Mouse (Mus musculus) left cerebral cortex, adult 2 months (tissue): ENCODE data around the gene Ldb2. TPM values are rescaled to one million over a fixed set of nuclear protein-coding genes. Genes with fewer than 3 reads are reported as not detected.

Experiments
- DNase-seq, 2 experiments: peaks; one replicate each; pipeline ENCODE4 v3.0.0; 2021 to 2022; ENCODE audit warnings: low spot score in 2 of 2, mixed read lengths in 1 of 2; ENCODE audit errors: extremely low spot score in 1 of 2
- H3K27ac ChIP-seq: fragments of 200-600 bp; 2 replicates; pipeline ENCODE4 v1.8.1; 2022
- H3K4me3 ChIP-seq: fragments of 200-600 bp; 2 replicates; pipeline ENCODE4 v1.8.1; 2022
- CTCF ChIP-seq: fragments of 200-600 bp; IDR thresholded peaks from 2 replicates; pipeline ENCODE4 v1.8.1; 2022; ENCODE audit warnings: antibody characterized with exemption, mild to moderate bottlenecking, moderate library complexity
- intact Hi-C: fragments of 180-260 bp; cut with DNase I; formaldehyde crosslinking; loops from one replicate; pipeline ENCODE4 v1.15.1; 2025
- total RNA-seq, 2 experiments: library from RNA; stranded (reverse); gene quantifications; 2 replicates each; pipeline ENCODE4 v1.2.3; 2021

Gene Ldb2
- total RNA-seq, 2 experiments from 2014 or later, result 52.5 to 60.4 TPM

GRCm38 (mm10) chr5:44759178-44759577 lies 40.3 kb downstream of the Ldb2 start:
- Histone ChIP-seq H3K27ac (no peak overlapping the region; the same call in 1 of the 2 replicates), H3K4me3 (no peak overlapping the region)
- intact Hi-C loops, result no loop called here
- TF ChIP-seq CTCF, result no peak
- DNase-seq, result no peak

- TF ChIP-seq CTCF, result no peak; the same call in 1 of the 2 replicates
- no peak for DNase-seq
- no peak overlapping the region for H3K4me3 ChIP-seq
- H3K27ac ChIP-seq, result no peak overlapping the region
- intact Hi-C loops, result no loop called here
These were observed 45.1 kb downstream of the Ldb2 start for GRCm38 (mm10) chr5:44754156-44754910.

GRCm38 (mm10) chr5:44745706-44746105 lies 53.8 kb downstream of the Ldb2 start:
- no peak for TF ChIP-seq CTCF
- intact Hi-C loops, result no loop called here
- no peak for DNase-seq
- Histone ChIP-seq H3K4me3 (no peak overlapping the region), H3K27ac (no peak overlapping the region)

- TF ChIP-seq CTCF, result no peak
- DNase-seq, result no peak
- H3K27ac ChIP-seq, result no peak overlapping the region
- no peak overlapping the region for H3K4me3 ChIP-seq
- intact Hi-C loops, result loop anchor here (10.0 kb wide), 1 partner anchor 138 kb away; no protein-coding TSS in a partner anchor
These were observed 63.1 kb downstream of the Ldb2 start for GRCm38 (mm10) chr5:44736366-44736765.

- H3K27ac ChIP-seq, result peak overlapping the region; percentile 48; the same call in 1 of the 2 replicates
- peak in 1 of 2 experiments; percentile 37 for DNase-seq
- TF ChIP-seq CTCF, result no peak
- no peak overlapping the region for H3K4me3 ChIP-seq
- intact Hi-C loops, result loop anchor here (10.0 kb wide), 1 partner anchor 141 kb away; no protein-coding TSS in a partner anchor
These were observed 65.3 kb downstream of the Ldb2 start for GRCm38 (mm10) chr5:44734131-44734723.

GRCm38 (mm10) chr5:44729646-44730310 lies 69.7 kb downstream of the Ldb2 start:
- Histone ChIP-seq H3K27ac (no peak overlapping the region), H3K4me3 (no peak overlapping the region)
- intact Hi-C loops, result loop anchor here (10.0 kb wide), 2 partner anchors 145 to 545 kb away; no protein-coding TSS in a partner anchor
- no peak for TF ChIP-seq CTCF
- no peak for DNase-seq

- TF ChIP-seq CTCF, result no peak
- intact Hi-C loops, result loop anchor here (10.0 kb wide), 1 partner anchor 547 kb away; no protein-coding TSS in a partner anchor
- Histone ChIP-seq H3K4me3 (no peak overlapping the region), H3K27ac (peak overlapping the region; percentile 6)
- DNase-seq, result no peak
These were observed 71.5 kb downstream of the Ldb2 start for GRCm38 (mm10) chr5:44727995-44728394.

- DNase-seq, result peak in 1 of 2 experiments; percentile 25
- no peak for TF ChIP-seq CTCF
- Histone ChIP-seq H3K27ac (peak overlapping the region; percentile 51), H3K4me3 (no peak overlapping the region)
- intact Hi-C loops, result loop anchor here (10.0 kb wide), 1 partner anchor 548 kb away; no protein-coding TSS in a partner anchor
These were observed 72.7 kb downstream of the Ldb2 start for GRCm38 (mm10) chr5:44726546-44727476.

GRCm38 (mm10) chr5:44725501-44725900 lies 74.0 kb downstream of the Ldb2 start:
- intact Hi-C loops, result loop anchor here (10.0 kb wide), 1 partner anchor 549 kb away; no protein-coding TSS in a partner anchor
- H3K27ac ChIP-seq, result no peak overlapping the region
- no peak overlapping the region for H3K4me3 ChIP-seq
- no peak for TF ChIP-seq CTCF
- no peak for DNase-seq

GRCm38 (mm10) chr5:44719872-44720271 lies 79.6 kb downstream of the Ldb2 start:
- intact Hi-C loops, result loop anchor here (10.0 kb wide), 1 partner anchor 555 kb away; no protein-coding TSS in a partner anchor
- no peak overlapping the region for H3K27ac ChIP-seq
- no peak overlapping the region for H3K4me3 ChIP-seq
- TF ChIP-seq CTCF, result no peak
- DNase-seq, result no peak

GRCm38 (mm10) chr5:44714508-44714907 lies 85.0 kb downstream of the Ldb2 start:
- DNase-seq, result no peak
- TF ChIP-seq CTCF, result no peak
- intact Hi-C loops, result no loop called here
- H3K4me3 ChIP-seq, result no peak overlapping the region
- peak overlapping the region; percentile 24; the same call in 1 of the 2 replicates for H3K27ac ChIP-seq
